Mouse (Mus musculus): ENCODE measurements around the gene Lrr1. TPM values are rescaled to one million over a fixed set of nuclear protein-coding genes. Genes with fewer than 3 reads are reported as not detected.
"Not testable (repeated sequence)": the region's sequence is repeated elsewhere in the genome, so short reads cannot be mapped to it uniquely, and the experiment has no call there.

The Lrr1 gene
- total and polyA plus RNA-seq, 3 experiments: 14.1 to 23.1 TPM; not detected in 1

DNA sequence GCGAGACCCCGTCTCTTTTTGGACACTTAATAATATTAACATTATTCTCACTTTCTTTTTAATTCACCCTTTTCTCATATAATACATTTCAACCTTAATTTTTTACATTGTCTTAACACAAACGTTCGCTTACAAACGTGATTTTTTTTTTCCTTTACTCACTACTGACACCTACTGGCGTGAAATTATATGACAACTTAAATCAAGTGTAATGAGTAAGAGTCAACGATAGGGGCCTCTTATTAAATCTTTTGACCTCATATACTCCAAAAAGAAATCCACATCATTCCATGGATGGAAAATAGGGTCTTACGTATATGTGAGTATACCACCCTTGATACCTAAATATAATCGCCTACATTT, 9.1 kb upstream of the Lrr1 start:
- Histone ChIP-seq H3K27ac (ENCODE audit: control insufficient read depth, low read depth, low read length) (no peak overlapping the region), H3K9ac (ENCODE audit: control insufficient read depth, low read depth, low read length, poor library complexity, severe bottlenecking) (no peak overlapping the region), H3K4me1 (ENCODE audit: control insufficient read depth in 1 of 2, insufficient read depth in 2 of 2, low read length in 2 of 2) (peaks cover 1 to 20% of the 10 kb centered on the region in 2 experiments; a peak in 3 of 4 replicates), H3K9me3 (replicated peaks; ENCODE audit: insufficient read depth, low read length) (no peaks in the 10 kb centered on the region), H3K4me3 (ENCODE audit: control insufficient read depth in 1 of 2, insufficient read depth in 1 of 2, low read depth in 2 of 2, low read length in 2 of 2) (peak overlapping the region in 1 of 2 experiments; percentile 23; a peak in 1 of 4 replicates), H3K79me2 (ENCODE audit: control insufficient read depth, insufficient read depth, low read length, poor library complexity) (peaks cover 11% of the 10 kb centered on the region), H3K27me3 (ENCODE audit: control insufficient read depth in 1 of 2, insufficient read depth in 2 of 2, low read length in 2 of 2) (no peaks in the 10 kb centered on the region), H3K36me3 (ENCODE audit: control insufficient read depth in 1 of 2, insufficient read depth in 2 of 2, low read length in 2 of 2) (peaks cover 8 to 25% of the 10 kb centered on the region in 2 experiments)
- peak; percentile 89 for DNase-seq (ENCODE audit: low read depth, low spot score)
- TF ChIP-seq UBTF (IDR thresholded peaks at IDR 0.05; ENCODE audit: borderline replicate concordance, insufficient read depth, low read depth, low read length): 0 out of 2 replicates have a peak, but pooled peaks have one; percentile 59
- TF ChIP-seq CTCF (IDR thresholded peaks at IDR 0.05 in 2 of 3, conservative IDR thresholded peaks at IDR 0.05 in 1 of 3; ENCODE audit: control insufficient read depth in 1 of 3, insufficient read depth in 1 of 3, low read depth in 2 of 3, low read length in 3 of 3, poor library complexity in 1 of 3, severe bottlenecking in 1 of 3): peak in 2 of 3 experiments; percentile 20 to 62; a peak in 5 of 6 replicates
- TF ChIP-seq TBP (IDR thresholded peaks at IDR 0.05; ENCODE audit: low read depth, low read length): peak; percentile 4; the same call in 1 of the 2 replicates
- TF ChIP-seq USF1 (IDR thresholded peaks at IDR 0.05; ENCODE audit: low read depth, low read length): no peak
- peak; percentile 47 for TF ChIP-seq HCFC1 (IDR thresholded peaks at IDR 0.05; ENCODE audit: low read depth, low read length)
- peak; percentile 94 for TF ChIP-seq ZNF384 (IDR thresholded peaks at IDR 0.05; ENCODE audit: low read depth, low read length)
- no peak for TF ChIP-seq TAL1 (IDR thresholded peaks at IDR 0.05; ENCODE audit: low read length)
- TF ChIP-seq ETS1 (IDR thresholded peaks at IDR 0.05; ENCODE audit: low read depth, low read length): 0 out of 2 replicates have a peak, but pooled peaks have one; percentile 0
- TF ChIP-seq CHD2 (IDR thresholded peaks at IDR 0.05; ENCODE audit: low read length): no peak
- peak; percentile 55; the same call in 1 of the 2 replicates for TF ChIP-seq SIN3A (IDR thresholded peaks at IDR 0.05; ENCODE audit: low read length)
- TF ChIP-seq ZC3H11A (IDR thresholded peaks at IDR 0.05; ENCODE audit: low read depth, low read length): 0 out of 2 replicates have a peak, but pooled peaks have one; percentile 35
- TF ChIP-seq MYC (IDR thresholded peaks at IDR 0.05; ENCODE audit: low read depth, low read length): peak; percentile 31; the same call in 1 of the 2 replicates

DNA sequence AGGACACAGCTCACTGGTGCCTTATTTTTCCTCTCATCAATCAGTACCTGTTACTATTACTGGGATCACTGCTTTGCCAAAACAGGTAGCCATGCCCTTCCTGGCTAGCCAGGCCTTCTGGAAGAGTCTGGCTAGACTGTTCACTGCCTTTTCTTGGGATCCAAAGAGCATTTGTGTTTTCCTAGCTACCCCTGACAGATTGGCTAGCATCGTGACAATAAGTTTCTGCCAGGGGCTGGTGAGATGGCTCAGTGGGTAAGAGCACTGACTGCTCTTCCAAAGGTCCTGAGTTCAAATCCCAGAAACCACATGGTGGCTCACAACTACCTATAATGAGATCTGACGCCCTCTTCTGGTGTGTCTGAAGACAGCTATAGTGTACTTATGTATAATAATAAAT, 7.9 kb upstream of the Lrr1 start:
- not testable (repeated sequence) for H3K27me3 ChIP-seq (ENCODE audit: control insufficient read depth in 1 of 2, insufficient read depth in 2 of 2, low read length in 2 of 2); H3K27ac ChIP-seq (ENCODE audit: control insufficient read depth, low read depth, low read length); H3K9ac ChIP-seq (ENCODE audit: control insufficient read depth, low read depth, low read length, poor library complexity, severe bottlenecking); H3K9me3 ChIP-seq (replicated peaks; ENCODE audit: insufficient read depth, low read length)
- Histone ChIP-seq H3K4me1 (ENCODE audit: control insufficient read depth in 1 of 2, insufficient read depth in 2 of 2, low read length in 2 of 2) (peaks cover 2 to 23% of the 10 kb centered on the region in 2 experiments; a peak in 3 of 4 replicates), H3K36me3 (ENCODE audit: control insufficient read depth in 1 of 2, insufficient read depth in 2 of 2, low read length in 2 of 2) (peaks cover 8 to 34% of the 10 kb centered on the region in 2 experiments), H3K4me3 (ENCODE audit: control insufficient read depth in 1 of 2, insufficient read depth in 1 of 2, low read depth in 2 of 2, low read length in 2 of 2) (peak overlapping the region; percentile 9 to 29; a peak in 2 of 4 replicates), H3K79me2 (ENCODE audit: control insufficient read depth, insufficient read depth, low read length, poor library complexity) (peaks cover 11% of the 10 kb centered on the region)
- TF ChIP-seq TBP (IDR thresholded peaks at IDR 0.05; ENCODE audit: low read depth, low read length): peak; percentile 86
- DNase-seq (ENCODE audit: low read depth, low spot score): peak; percentile 47

DNA sequence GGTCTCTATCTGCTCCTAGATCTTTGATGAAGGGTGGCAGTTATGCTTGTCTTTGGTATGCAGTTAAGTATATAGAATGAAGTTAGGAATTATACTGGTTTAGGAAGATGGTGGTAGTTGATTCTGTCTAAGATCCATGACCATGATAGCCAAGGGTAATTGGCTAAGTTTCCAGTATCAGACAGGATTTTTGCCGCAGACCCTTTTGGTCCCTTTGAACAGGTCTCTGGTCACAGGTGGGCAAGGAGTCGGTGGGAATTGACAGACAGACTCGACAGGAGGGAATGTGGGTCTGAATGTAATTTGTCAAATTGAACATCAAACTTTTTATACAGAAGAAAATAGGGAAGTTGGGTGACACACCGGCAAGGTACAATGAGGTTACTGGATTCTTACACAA, 5.0 kb upstream of the Lrr1 start:
- H3K9me3 ChIP-seq (replicated peaks; ENCODE audit: insufficient read depth, low read length); H3K27ac ChIP-seq (ENCODE audit: control insufficient read depth, low read depth, low read length); DNase-seq (ENCODE audit: low read depth, low spot score); H3K27me3 ChIP-seq (ENCODE audit: control insufficient read depth in 1 of 2, insufficient read depth in 2 of 2, low read length in 2 of 2); H3K4me3 ChIP-seq (ENCODE audit: control insufficient read depth in 1 of 2, insufficient read depth in 1 of 2, low read depth in 2 of 2, low read length in 2 of 2); H3K79me2 ChIP-seq (ENCODE audit: control insufficient read depth, insufficient read depth, low read length, poor library complexity); H3K9ac ChIP-seq (ENCODE audit: control insufficient read depth, low read depth, low read length, poor library complexity, severe bottlenecking): not testable (repeated sequence)
- Histone ChIP-seq H3K36me3 (ENCODE audit: control insufficient read depth in 1 of 2, insufficient read depth in 2 of 2, low read length in 2 of 2) (peaks cover 0 to 23% of the 10 kb centered on the region in 2 experiments; a peak in 2 of 4 replicates), H3K4me1 (ENCODE audit: control insufficient read depth in 1 of 2, insufficient read depth in 2 of 2, low read length in 2 of 2) (peaks cover 2 to 16% of the 10 kb centered on the region in 2 experiments; a peak in 3 of 4 replicates)
